Mouse (Mus musculus) hindbrain, postnatal 0 days (tissue): ENCODE measurements at regions not wholly inside any gene's neighbourhood (a gene's known extent, or its start where the extent isn't known, plus 50 kb on each side); places are given as distances from the start of the nearest gene placed in this dataset.

Experiments
- ATAC-seq: fragments of 200-750 bp; cut with Nextera tagmentation; 2 replicates; pipeline ENCODE4 v1.8.0; 2017; ENCODE audit warnings: mild to moderate bottlenecking, moderate TSS enrichment, moderate library complexity
- DNase-seq: peaks from one replicate; pipeline ENCODE4 v3.0.0-alpha.2; 2015; ENCODE audit warnings: low spot score
- H3K27ac ChIP-seq: fragments of 300-500 bp; sonication (generic); 2 replicates; pipeline ENCODE4 v1.5.1; 2014; ENCODE audit warnings: mild to moderate bottlenecking
- H3K27me3 ChIP-seq: fragments of 300-500 bp; sonication (generic); 2 replicates; pipeline ENCODE4 v1.6.1; 2014; ENCODE audit warnings: low read length, mixed read lengths; ENCODE audit not compliant: insufficient read depth
- H3K36me3 ChIP-seq: fragments of 300-500 bp; sonication (generic); 2 replicates; pipeline ENCODE4 v1.6.1; 2014; ENCODE audit warnings: low read length, mixed read lengths; ENCODE audit not compliant: insufficient read depth
- H3K4me1 ChIP-seq: fragments of 300-500 bp; sonication (generic); 2 replicates; pipeline ENCODE4 v1.6.1; 2014; ENCODE audit warnings: antibody characterized with exemption, low read length, mixed read lengths; ENCODE audit not compliant: insufficient read depth
- H3K4me2 ChIP-seq: fragments of 300-500 bp; sonication (generic); 2 replicates; pipeline ENCODE4 v1.6.1; 2014; ENCODE audit warnings: low read depth, mild to moderate bottlenecking, low read length, moderate library complexity, mixed read lengths
- H3K4me3 ChIP-seq: fragments of 300-500 bp; sonication (generic); 2 replicates; pipeline ENCODE4 v1.5.1; 2014; ENCODE audit warnings: low read length
- H3K9ac ChIP-seq: fragments of 300-500 bp; sonication (generic); replicated peaks from 2 replicates; pipeline ENCODE4 v1.6.1; 2014; ENCODE audit warnings: mild to moderate bottlenecking, low read length, moderate library complexity, mixed read lengths
- H3K9me3 ChIP-seq: fragments of 300-500 bp; sonication (generic); 2 replicates; pipeline ENCODE4 v1.6.1; 2016; ENCODE audit warnings: low read length, mixed read lengths
- CTCF ChIP-seq: IDR thresholded peaks from 2 replicates; pipeline ENCODE4 v1.5.1; 2016; ENCODE audit warnings: antibody characterized with exemption, control low read depth, low read depth
- WGBS: fragments of 180-500 bp; shearing (Covaris S2); extraction: QIAGEN DNeasy Blood & Tissue Kit; methylation state at CpG from one replicate; pipeline ENCODE4 v1.1.7; 2014; 5-methylcytosine and 5-hydroxymethylcytosine counted together

GRCm38 (mm10) chr7:137596161-137596560 lies 158.7 kb downstream of the Glrx3 start:
- WGBS = 56% methylated on average over 7 of the region's 7 CpGs
- no peak overlapping the region for H3K4me3 ChIP-seq
- DNase-seq (no peak), ATAC-seq (no peak)
- H3K27ac ChIP-seq = no peak overlapping the region
- no peak overlapping the region for H3K9ac ChIP-seq
- no peaks in the 10 kb centered on the region for H3K4me1 ChIP-seq
- no peak for TF ChIP-seq CTCF
- no peak overlapping the region for H3K4me2 ChIP-seq
- H3K9me3 ChIP-seq = no peaks in the 10 kb centered on the region
- no peaks in the 10 kb centered on the region for H3K27me3 ChIP-seq
- H3K36me3 ChIP-seq = no peaks in the 10 kb centered on the region

- Histone ChIP-seq H3K36me3 (no peaks in the 10 kb centered on the region), H3K9me3 (no peaks in the 10 kb centered on the region), H3K4me3 (no peak overlapping the region), H3K4me2 (no peak overlapping the region), H3K4me1 (no peaks in the 10 kb centered on the region), H3K27me3 (no peaks in the 10 kb centered on the region), H3K27ac (no peak overlapping the region), H3K9ac (no peak overlapping the region)
- 7% methylated on average over 8 of the region's 8 CpGs for WGBS
- DNase-seq = peak; percentile 90
- peak; percentile 91 for TF ChIP-seq CTCF
- ATAC-seq = 0 out of 2 replicates have a peak, but pooled peaks have one; percentile 63
Measured at GRCm38 (mm10) chr7:137603039-137603438, 165.6 kb downstream of the Glrx3 start.

GRCm38 (mm10) chr7:137609752-137610151 lies 172.3 kb downstream of the Glrx3 start:
- Histone ChIP-seq H3K27me3 (no peaks in the 10 kb centered on the region), H3K9ac (no peak overlapping the region), H3K9me3 (no peaks in the 10 kb centered on the region), H3K27ac (no peak overlapping the region), H3K4me1 (no peaks in the 10 kb centered on the region), H3K36me3 (no peaks in the 10 kb centered on the region), H3K4me2 (no peak overlapping the region), H3K4me3 (no peak overlapping the region)
- WGBS = 79% methylated on average over 6 of the region's 6 CpGs
- DNase-seq (no peak), ATAC-seq (no peak)
- no peak for TF ChIP-seq CTCF

GRCm38 (mm10) chr7:137611363-137611762 lies 173.9 kb downstream of the Glrx3 start:
- Histone ChIP-seq H3K27me3 (no peaks in the 10 kb centered on the region), H3K9ac (no peak overlapping the region), H3K27ac (no peak overlapping the region), H3K9me3 (no peaks in the 10 kb centered on the region), H3K4me2 (no peak overlapping the region), H3K4me1 (no peaks in the 10 kb centered on the region), H3K36me3 (no peaks in the 10 kb centered on the region), H3K4me3 (no peak overlapping the region)
- no peak for TF ChIP-seq CTCF
- no peak for DNase-seq
- 54% methylated on average over 6 of the region's 6 CpGs for WGBS
- peak; percentile 35; the same call in 1 of the 2 replicates for ATAC-seq

- no peak overlapping the region for H3K4me3 ChIP-seq
- peak; percentile 54 for DNase-seq
- no peak overlapping the region for H3K4me2 ChIP-seq
- no peaks in the 10 kb centered on the region for H3K9me3 ChIP-seq
- H3K27ac ChIP-seq = no peak overlapping the region
- no peaks in the 10 kb centered on the region for H3K36me3 ChIP-seq
- no peak for ATAC-seq
- no peak overlapping the region for H3K9ac ChIP-seq
- TF ChIP-seq CTCF = no peak
- WGBS = 47% methylated on average over 7 of the region's 7 CpGs
- no peaks in the 10 kb centered on the region for H3K4me1 ChIP-seq
- H3K27me3 ChIP-seq = no peaks in the 10 kb centered on the region
Measured at GRCm38 (mm10) chr7:137611891-137612522, 174.6 kb downstream of the Glrx3 start.

- no peak for ATAC-seq
- H3K9ac ChIP-seq = no peak overlapping the region
- DNase-seq = no peak
- WGBS = 58% methylated on average over 5 of the region's 5 CpGs
- H3K4me2 ChIP-seq = no peak overlapping the region
- TF ChIP-seq CTCF = no peak
- no peaks in the 10 kb centered on the region for H3K4me1 ChIP-seq
- H3K36me3 ChIP-seq = no peaks in the 10 kb centered on the region
- no peaks in the 10 kb centered on the region for H3K27me3 ChIP-seq
- H3K27ac ChIP-seq = no peak overlapping the region
- no peaks in the 10 kb centered on the region for H3K9me3 ChIP-seq
- no peak overlapping the region for H3K4me3 ChIP-seq
Measured at GRCm38 (mm10) chr7:137618406-137619133, 181.2 kb downstream of the Glrx3 start.

GRCm38 (mm10) chr7:137619286-137619789 lies 181.9 kb downstream of the Glrx3 start:
- WGBS = 82% methylated on average over 6 of the region's 6 CpGs
- Histone ChIP-seq H3K27ac (no peak overlapping the region), H3K27me3 (no peaks in the 10 kb centered on the region), H3K4me3 (no peak overlapping the region), H3K36me3 (no peaks in the 10 kb centered on the region), H3K4me2 (no peak overlapping the region), H3K9me3 (no peaks in the 10 kb centered on the region), H3K4me1 (no peaks in the 10 kb centered on the region), H3K9ac (no peak overlapping the region)
- ATAC-seq (no peak), DNase-seq (no peak)
- TF ChIP-seq CTCF = no peak
